Mouse (Mus musculus): ENCODE measurements around the gene Gm12258. TPM values are rescaled to one million over a fixed set of nuclear protein-coding genes. Genes with fewer than 3 reads are reported as not detected.

Gm12258 gene
- polyA plus RNA-seq, 1 experiment from 2014 or later, result 26.8 TPM

- Histone ChIP-seq H3K4me3 (replicated peaks; ENCODE audit: low read depth, low read length) (peak overlapping the region; percentile 70), H3K9ac (replicated peaks; ENCODE audit: low read length) (no peak overlapping the region; the same call in 1 of the 2 replicates)
Observed at GRCm38 (mm10) chr11:58867954-58868330, 21.0 kb downstream of the Gm12258 start.

GRCm38 (mm10) chr11:58870961-58871360, 24.0 kb downstream of the Gm12258 start:
- WGBS, result 94% methylated on average over 4 of the region's 4 CpGs
- no peaks in the 10 kb centered on the region for H3K9me3 ChIP-seq (ENCODE audit: control insufficient read depth, low read length)
- 0 out of 2 replicates have a peak, but pooled peaks cover 8% of the 10 kb centered on the region for H3K4me1 ChIP-seq (ENCODE audit: control insufficient read depth, insufficient read depth, low read length)
- H3K36me3 ChIP-seq (ENCODE audit: control insufficient read depth, insufficient read depth, low read length), result peaks cover 42% of the 10 kb centered on the region
- DNase-seq (no peak), ATAC-seq (ENCODE audit: low FRiP score, low TSS enrichment) (no peak)
- H3K4me3 ChIP-seq (replicated peaks; ENCODE audit: low read depth, low read length), result no peak overlapping the region
- H3K4me2 ChIP-seq (ENCODE audit: low read length), result no peak overlapping the region
- H3K9ac ChIP-seq (replicated peaks; ENCODE audit: low read length), result no peak overlapping the region
- H3K27ac ChIP-seq (replicated peaks; ENCODE audit: low read depth, low read length), result no peak overlapping the region
- H3K27me3 ChIP-seq (ENCODE audit: control insufficient read depth, insufficient read depth, low read length), result no peaks in the 10 kb centered on the region

More at GRCm38 (mm10) chr11:58867954-58868330, 21.0 kb downstream of the Gm12258 start:
- Histone ChIP-seq H3K27ac (replicated peaks; ENCODE audit: low read depth, low read length) (no peak overlapping the region), H3K4me1 (ENCODE audit: control insufficient read depth, insufficient read depth, low read length) (0 out of 2 replicates have a peak, but pooled peaks cover 8% of the 10 kb centered on the region), H3K36me3 (ENCODE audit: control insufficient read depth, insufficient read depth, low read length) (peaks cover 33% of the 10 kb centered on the region), H3K9me3 (ENCODE audit: control insufficient read depth, low read length) (no peaks in the 10 kb centered on the region), H3K27me3 (ENCODE audit: control insufficient read depth, insufficient read depth, low read length) (no peaks in the 10 kb centered on the region), H3K4me2 (ENCODE audit: low read length) (peak overlapping the region; percentile 84)
- ATAC-seq (ENCODE audit: low FRiP score, low TSS enrichment), result no peak
- WGBS, result 87% methylated on average over 6 of the region's 6 CpGs
- DNase-seq, result no peak

GRCm38 (mm10) chr11:58883756-58884155, 36.8 kb downstream of the Gm12258 start:
- ATAC-seq (ENCODE audit: low FRiP score, low TSS enrichment) (no peak), DNase-seq (no peak)
- Histone ChIP-seq H3K4me3 (replicated peaks; ENCODE audit: low read depth, low read length) (no peak overlapping the region), H3K4me1 (ENCODE audit: control insufficient read depth, insufficient read depth, low read length) (no peaks in the 10 kb centered on the region), H3K9ac (replicated peaks; ENCODE audit: low read length) (no peak overlapping the region), H3K4me2 (ENCODE audit: low read length) (no peak overlapping the region), H3K36me3 (ENCODE audit: control insufficient read depth, insufficient read depth, low read length) (peaks cover 53% of the 10 kb centered on the region), H3K27ac (replicated peaks; ENCODE audit: low read depth, low read length) (no peak overlapping the region), H3K27me3 (ENCODE audit: control insufficient read depth, insufficient read depth, low read length) (no peaks in the 10 kb centered on the region), H3K9me3 (ENCODE audit: control insufficient read depth, low read length) (no peaks in the 10 kb centered on the region)
- WGBS, result 86% methylated on average over 8 of the region's 8 CpGs

GRCm38 (mm10) chr11:58890511-58890910, 43.6 kb downstream of the Gm12258 start:
- no peaks in the 10 kb centered on the region for H3K9me3 ChIP-seq (ENCODE audit: control insufficient read depth, low read length)
- no peak overlapping the region for H3K4me2 ChIP-seq (ENCODE audit: low read length)
- H3K9ac ChIP-seq (replicated peaks; ENCODE audit: low read length), result no peak overlapping the region
- H3K36me3 ChIP-seq (ENCODE audit: control insufficient read depth, insufficient read depth, low read length), result peaks cover 58% of the 10 kb centered on the region
- ATAC-seq (ENCODE audit: low FRiP score, low TSS enrichment) (no peak), DNase-seq (no peak)
- H3K27me3 ChIP-seq (ENCODE audit: control insufficient read depth, insufficient read depth, low read length), result no peaks in the 10 kb centered on the region
- H3K4me3 ChIP-seq (replicated peaks; ENCODE audit: low read depth, low read length), result no peak overlapping the region
- 93% methylated on average over 10 of the region's 10 CpGs for WGBS
- no peaks in the 10 kb centered on the region for H3K4me1 ChIP-seq (ENCODE audit: control insufficient read depth, insufficient read depth, low read length)
- no peak overlapping the region for H3K27ac ChIP-seq (replicated peaks; ENCODE audit: low read depth, low read length)

GRCm38 (mm10) chr11:58894456-58894855, 47.5 kb downstream of the Gm12258 start:
- Histone ChIP-seq H3K9ac (replicated peaks; ENCODE audit: low read length) (no peak overlapping the region), H3K4me2 (ENCODE audit: low read length) (no peak overlapping the region), H3K27ac (replicated peaks; ENCODE audit: low read depth, low read length) (no peak overlapping the region), H3K36me3 (ENCODE audit: control insufficient read depth, insufficient read depth, low read length) (peaks cover 70% of the 10 kb centered on the region), H3K9me3 (ENCODE audit: control insufficient read depth, low read length) (no peaks in the 10 kb centered on the region), H3K27me3 (ENCODE audit: control insufficient read depth, insufficient read depth, low read length) (no peaks in the 10 kb centered on the region), H3K4me1 (ENCODE audit: control insufficient read depth, insufficient read depth, low read length) (no peaks in the 10 kb centered on the region), H3K4me3 (replicated peaks; ENCODE audit: low read depth, low read length) (no peak overlapping the region)
- 80% methylated on average over 6 of the region's 6 CpGs for WGBS
- DNase-seq (no peak), ATAC-seq (ENCODE audit: low FRiP score, low TSS enrichment) (no peak)

- Histone ChIP-seq H3K4me2 (ENCODE audit: low read length) (no peak overlapping the region), H3K9me3 (ENCODE audit: control insufficient read depth, low read length) (no peaks in the 10 kb centered on the region), H3K27me3 (ENCODE audit: control insufficient read depth, insufficient read depth, low read length) (no peaks in the 10 kb centered on the region), H3K9ac (replicated peaks; ENCODE audit: low read length) (no peak overlapping the region), H3K36me3 (ENCODE audit: control insufficient read depth, insufficient read depth, low read length) (peaks cover 59% of the 10 kb centered on the region), H3K27ac (replicated peaks; ENCODE audit: low read depth, low read length) (no peak overlapping the region), H3K4me3 (replicated peaks; ENCODE audit: low read depth, low read length) (no peak overlapping the region), H3K4me1 (ENCODE audit: control insufficient read depth, insufficient read depth, low read length) (peaks cover 2% of the 10 kb centered on the region; the same call in 1 of the 2 replicates)
- 91% methylated on average over 6 of the region's 6 CpGs for WGBS
- DNase-seq (no peak), ATAC-seq (ENCODE audit: low FRiP score, low TSS enrichment) (no peak)
Observed at GRCm38 (mm10) chr11:58897485-58897884, 50.5 kb downstream of the Gm12258 start.

GRCm38 (mm10) chr11:58901080-58901479, 54.1 kb downstream of the Gm12258 start:
- DNase-seq (no peak), ATAC-seq (ENCODE audit: low FRiP score, low TSS enrichment) (no peak)
- Histone ChIP-seq H3K9me3 (ENCODE audit: control insufficient read depth, low read length) (no peaks in the 10 kb centered on the region), H3K4me2 (ENCODE audit: low read length) (no peak overlapping the region), H3K27ac (replicated peaks; ENCODE audit: low read depth, low read length) (no peak overlapping the region), H3K4me1 (ENCODE audit: control insufficient read depth, insufficient read depth, low read length) (peaks cover 13% of the 10 kb centered on the region), H3K27me3 (ENCODE audit: control insufficient read depth, insufficient read depth, low read length) (no peaks in the 10 kb centered on the region), H3K9ac (replicated peaks; ENCODE audit: low read length) (no peak overlapping the region), H3K4me3 (replicated peaks; ENCODE audit: low read depth, low read length) (no peak overlapping the region), H3K36me3 (ENCODE audit: control insufficient read depth, insufficient read depth, low read length) (peaks cover 36% of the 10 kb centered on the region)

- peak; percentile 96 for DNase-seq
- peak; percentile 99 for ATAC-seq (ENCODE audit: low FRiP score, low TSS enrichment)
- H3K9me3 ChIP-seq (ENCODE audit: control insufficient read depth, low read length), result no peaks in the 10 kb centered on the region
- peak within 1 kb of the TSS; percentile 82 for H3K4me2 ChIP-seq (ENCODE audit: low read length)
- H3K27me3 ChIP-seq (ENCODE audit: control insufficient read depth, insufficient read depth, low read length), result no peaks in the 10 kb centered on the region
- H3K4me3 ChIP-seq (replicated peaks; ENCODE audit: low read depth, low read length), result peak within 1 kb of the TSS; percentile 78
- peak within 1 kb of the TSS; percentile 83 for H3K27ac ChIP-seq (replicated peaks; ENCODE audit: low read depth, low read length)
- H3K4me1 ChIP-seq (ENCODE audit: control insufficient read depth, insufficient read depth, low read length), result peaks cover 13% of the 10 kb centered on the region
- H3K9ac ChIP-seq (replicated peaks; ENCODE audit: low read length), result peak within 1 kb of the TSS; percentile 89
- WGBS, result under 1% methylated on average over 40 of the region's 40 CpGs
- H3K36me3 ChIP-seq (ENCODE audit: control insufficient read depth, insufficient read depth, low read length), result peaks cover 23% of the 10 kb centered on the region
Observed at GRCm38 (mm10) chr11:58903511-58904409, 56.8 kb downstream of the Gm12258 start, which contains the start of gene Zfp39. Gene Zfp39 (minus strand): TSS chr11:58904225.

- Histone ChIP-seq H3K27me3 (ENCODE audit: control insufficient read depth, insufficient read depth, low read length) (no peaks in the 10 kb centered on the region), H3K4me3 (replicated peaks; ENCODE audit: low read depth, low read length) (peak overlapping the region; percentile 78), H3K27ac (replicated peaks; ENCODE audit: low read depth, low read length) (no peak overlapping the region), H3K9ac (replicated peaks; ENCODE audit: low read length) (no peak overlapping the region), H3K9me3 (ENCODE audit: control insufficient read depth, low read length) (no peaks in the 10 kb centered on the region), H3K36me3 (ENCODE audit: control insufficient read depth, insufficient read depth, low read length) (peaks cover 18% of the 10 kb centered on the region), H3K4me1 (ENCODE audit: control insufficient read depth, insufficient read depth, low read length) (peaks cover 13% of the 10 kb centered on the region), H3K4me2 (ENCODE audit: low read length) (peak overlapping the region; percentile 82)
- under 1% methylated on average over 8 of the region's 8 CpGs for WGBS
- no peak for DNase-seq
- ATAC-seq (ENCODE audit: low FRiP score, low TSS enrichment), result peak; percentile 29; the same call in 1 of the 2 replicates
Observed at GRCm38 (mm10) chr11:58904410-58904718, 57.4 kb downstream of the Gm12258 start.
